Mouse (Mus musculus) left cerebral cortex, postnatal 36 days (tissue): ENCODE measurements around the gene Prr5l. TPM values are rescaled to one million over a fixed set of nuclear protein-coding genes. Genes with fewer than 3 reads are reported as not detected.

Source experiments
- DNase-seq, 2 experiments: peaks; one replicate each; pipeline ENCODE4 v3.0.0; 2021 to 2022; ENCODE audit warnings: low spot score in 2 of 2, mixed read lengths in 1 of 2
- intact Hi-C: fragments of 180-260 bp; cut with DNase I; formaldehyde crosslinking; loops from one replicate; pipeline ENCODE4 v1.15.1; 2025
- total RNA-seq, 2 experiments: library from RNA; stranded (reverse); gene quantifications; 2 replicates each; pipeline ENCODE4 v1.2.3; 2021

Prr5l gene
- total RNA-seq, 2 experiments from 2014 or later: 6.3 to 11.6 TPM

DNA sequence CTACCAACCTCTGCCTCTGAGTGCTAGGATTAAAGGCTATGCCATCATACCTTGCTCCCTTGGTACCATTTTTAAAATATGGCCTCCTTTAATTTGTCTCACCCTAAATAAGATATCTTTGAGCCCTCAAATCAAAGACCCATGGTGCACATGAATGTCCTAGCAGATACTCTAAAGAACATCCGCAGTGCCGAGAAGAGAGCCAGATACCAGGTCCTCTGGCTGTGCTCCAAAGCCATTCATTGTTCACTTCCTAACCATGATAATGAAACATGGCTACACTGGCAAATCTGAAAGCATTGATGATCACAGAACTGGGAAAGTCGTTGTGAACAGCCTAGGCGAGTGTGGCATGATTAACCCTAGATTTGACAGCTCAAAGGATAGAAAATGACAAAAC, 189.8 kb downstream of the Prr5l start:
- intact Hi-C loops: no loop called here
- DNase-seq: no peak

DNA sequence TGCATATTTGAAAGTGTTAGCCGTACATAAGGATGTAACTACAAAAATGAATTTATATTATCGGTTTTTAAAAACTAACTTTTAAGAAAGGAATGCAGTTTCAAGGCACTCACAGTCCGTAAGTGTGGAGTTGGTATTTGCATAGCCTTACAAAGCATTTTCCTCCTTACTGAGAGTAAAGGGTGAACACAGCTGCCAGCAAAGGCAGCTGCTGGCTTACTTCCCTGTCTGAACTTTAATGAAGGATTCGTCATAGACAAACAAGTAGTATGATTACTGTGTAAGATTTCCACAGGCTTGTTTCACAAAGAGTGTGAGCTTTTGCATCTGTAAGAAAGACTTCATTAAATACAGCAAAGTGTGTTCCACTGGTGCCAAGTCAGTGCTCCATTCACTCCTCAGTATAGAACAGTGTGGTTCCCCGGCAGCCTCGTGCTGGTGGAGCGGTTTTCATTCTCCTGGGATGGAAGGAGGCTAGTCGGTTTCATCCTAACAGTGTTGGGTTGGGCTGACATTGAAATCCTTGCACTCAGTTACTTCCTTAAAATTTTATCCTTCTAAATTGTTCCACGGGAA, 192.5 kb downstream of the Prr5l start:
- no peak for DNase-seq
- intact Hi-C loops: no loop called here

DNA sequence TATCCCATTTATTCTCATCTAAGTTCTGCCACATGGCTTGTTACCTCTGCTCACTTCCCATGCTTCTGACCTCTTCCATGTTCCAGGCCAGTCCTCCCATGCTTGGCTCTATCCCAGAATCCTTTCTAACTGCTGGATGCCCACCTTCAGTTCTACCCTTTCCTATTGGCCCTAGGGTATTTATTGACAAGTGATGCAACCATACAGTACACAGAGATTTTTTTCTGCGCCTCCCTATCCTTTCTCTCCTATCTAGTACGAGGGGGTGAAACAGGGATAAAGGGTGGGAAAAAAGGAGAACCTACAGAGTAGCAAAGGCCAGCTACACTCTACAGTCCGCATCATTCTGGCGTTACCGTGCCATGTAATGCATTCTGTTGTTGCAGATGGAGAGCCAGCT, 194.8 kb downstream of the Prr5l start:
- DNase-seq: no peak
- intact Hi-C loops: no loop called here

DNA sequence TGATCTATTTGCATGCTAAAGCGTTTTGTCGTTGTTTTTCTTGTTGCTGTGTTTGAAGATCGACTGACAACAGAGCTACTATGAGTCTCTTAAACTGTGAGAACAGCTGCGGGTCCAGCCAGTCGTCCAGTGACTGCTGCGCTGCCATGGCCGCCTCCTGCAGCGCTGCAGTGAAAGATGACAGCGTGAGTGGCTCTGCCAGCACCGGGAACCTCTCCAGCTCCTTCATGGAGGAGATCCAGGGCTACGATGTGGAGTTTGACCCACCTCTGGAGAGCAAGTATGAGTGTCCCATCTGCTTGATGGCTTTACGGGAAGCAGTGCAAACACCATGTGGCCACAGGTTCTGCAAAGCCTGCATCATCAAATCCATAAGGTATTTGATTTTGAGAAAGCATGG, 198.4 kb downstream of the Prr5l start:
- intact Hi-C loops: no loop called here
- no peak for DNase-seq

DNA sequence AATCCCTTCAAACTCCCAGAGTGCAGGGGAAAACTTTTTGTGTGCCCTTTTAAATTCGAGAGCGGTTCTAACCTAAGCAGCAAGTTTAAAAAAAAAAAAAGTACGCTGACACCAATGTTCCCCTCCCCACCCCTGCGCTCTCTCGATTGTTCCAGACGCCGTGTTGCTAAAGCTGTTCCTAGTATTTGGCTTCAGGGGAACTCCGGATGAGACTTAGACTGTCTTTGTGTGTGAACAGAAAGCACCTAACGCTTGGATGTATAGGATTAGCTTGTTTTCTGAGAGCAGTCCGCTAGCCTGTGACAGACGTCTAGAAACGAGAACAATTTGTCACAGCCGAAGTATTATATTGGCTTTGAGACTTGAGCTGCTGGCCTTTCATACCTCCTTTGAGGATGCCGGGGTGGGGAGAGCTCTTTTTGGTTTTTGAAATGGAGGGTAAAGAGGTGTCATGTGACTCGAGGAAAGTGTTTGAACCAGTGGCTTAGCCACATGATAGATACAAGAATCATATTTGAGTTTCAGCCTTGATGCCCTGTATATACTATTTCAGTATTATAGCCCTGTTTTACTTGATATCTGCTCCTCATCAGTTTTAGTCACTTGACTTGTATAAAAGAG, 203.6 kb downstream of the Prr5l start:
- intact Hi-C loops: no loop called here

DNA sequence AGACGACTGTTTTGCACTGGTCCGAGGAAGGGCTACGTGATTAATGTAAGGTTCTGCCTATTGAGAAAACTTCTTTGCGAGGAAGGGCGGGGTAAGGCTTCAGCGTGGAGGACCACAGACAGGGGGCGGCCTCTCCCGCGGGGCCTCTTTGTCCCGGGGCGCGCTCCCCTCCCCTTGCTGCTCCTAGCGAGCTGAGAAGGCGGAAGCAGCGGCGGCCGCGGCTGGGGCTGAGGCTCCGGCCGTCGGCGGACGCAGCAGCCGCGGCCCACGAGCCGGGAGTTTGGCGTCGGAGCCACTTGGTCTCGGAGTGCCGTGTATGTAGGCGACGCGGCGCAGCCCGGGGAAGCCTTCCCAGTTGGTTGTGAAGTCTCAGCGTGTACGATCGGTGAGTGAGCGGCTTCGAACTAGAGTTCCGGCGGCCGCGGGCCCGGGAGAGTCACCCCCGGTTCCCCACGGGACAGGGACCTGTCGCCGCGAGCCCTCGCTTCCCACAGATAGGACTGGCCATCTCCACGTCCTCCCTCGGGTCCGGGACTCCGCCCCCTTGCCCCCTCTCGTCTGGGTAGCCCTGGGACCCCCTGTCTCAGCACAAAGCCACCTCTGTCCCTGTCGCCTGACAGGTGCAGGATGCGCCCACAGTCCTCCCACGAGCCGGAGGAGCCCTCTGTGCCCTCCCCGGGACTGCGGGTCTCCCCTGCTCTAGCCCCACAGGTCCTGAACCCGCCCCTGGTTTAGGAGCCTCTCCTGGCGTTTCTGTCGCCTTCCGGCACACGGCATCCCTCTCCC, 204.4 kb downstream of the Prr5l start, which contains the start of gene Traf6:
Gene Traf6, plus strand, starts transcription at position 194 of the 786 bp plus-strand sequence.
- DNase-seq: peak; percentile 81
- intact Hi-C loops: no loop called here

More for the DNA sequence above, 203.6 kb downstream of the Prr5l start:
- no peak for DNase-seq

DNA sequence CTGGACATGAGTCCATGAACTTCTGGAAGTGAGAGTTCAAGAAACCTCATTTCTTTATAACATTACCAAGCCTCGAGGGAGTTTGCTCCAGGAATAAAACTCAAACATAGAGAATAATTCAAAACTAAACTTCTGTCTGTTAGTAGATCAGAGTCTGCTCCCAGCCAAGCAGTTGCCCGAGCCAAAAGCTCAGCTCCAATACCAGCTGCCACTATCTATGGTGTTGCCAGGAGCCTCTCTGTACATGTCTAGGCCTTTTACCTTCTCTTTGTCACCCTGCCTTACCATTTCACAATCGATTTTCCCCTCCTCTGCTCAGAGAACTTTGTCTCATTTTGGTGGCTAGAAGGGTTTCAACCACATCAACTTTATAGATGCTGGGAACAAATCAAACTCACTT, 209.3 kb downstream of the Prr5l start:
- no peak for DNase-seq
- intact Hi-C loops: no loop called here

DNA sequence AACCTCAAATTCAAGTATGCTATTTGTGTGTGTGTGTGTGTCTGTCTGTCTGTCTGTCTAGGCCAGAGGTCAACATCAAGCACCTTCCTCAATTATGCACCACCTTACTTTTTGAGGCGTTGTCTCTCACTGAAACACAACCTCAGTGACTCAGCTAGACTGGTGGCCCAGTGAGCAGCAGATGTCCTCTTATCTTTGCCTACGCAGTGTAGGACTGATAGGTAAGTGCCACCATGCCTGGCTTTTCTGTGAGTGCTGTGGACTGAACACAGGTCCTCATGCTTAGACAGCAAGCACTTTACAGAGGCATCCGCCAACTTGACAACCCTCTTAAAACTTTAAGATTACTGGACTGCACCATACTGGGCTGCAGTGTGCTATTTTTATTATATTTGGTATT, 214.1 kb downstream of the Prr5l start:
- intact Hi-C loops: no loop called here
- no peak for DNase-seq

DNA sequence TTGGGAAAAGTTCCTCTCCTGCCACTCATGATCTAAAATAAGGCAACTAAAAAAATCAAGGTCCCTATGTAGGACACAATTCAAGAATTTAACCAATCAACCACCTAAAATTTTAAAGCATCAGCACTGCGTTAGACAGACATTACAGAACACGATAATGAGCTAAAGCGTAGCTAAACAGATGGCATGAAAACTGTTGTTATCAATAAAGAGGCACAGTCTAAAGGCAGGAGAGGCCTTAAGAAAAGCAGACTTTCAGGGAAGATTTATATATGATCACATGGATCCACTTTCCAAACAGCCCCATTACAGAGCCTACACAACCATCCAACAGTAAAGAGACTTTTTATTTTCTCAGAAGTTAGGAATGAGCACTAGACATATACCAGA, 217.1 kb downstream of the Prr5l start:
- no peak for DNase-seq
- intact Hi-C loops: no loop called here

DNA sequence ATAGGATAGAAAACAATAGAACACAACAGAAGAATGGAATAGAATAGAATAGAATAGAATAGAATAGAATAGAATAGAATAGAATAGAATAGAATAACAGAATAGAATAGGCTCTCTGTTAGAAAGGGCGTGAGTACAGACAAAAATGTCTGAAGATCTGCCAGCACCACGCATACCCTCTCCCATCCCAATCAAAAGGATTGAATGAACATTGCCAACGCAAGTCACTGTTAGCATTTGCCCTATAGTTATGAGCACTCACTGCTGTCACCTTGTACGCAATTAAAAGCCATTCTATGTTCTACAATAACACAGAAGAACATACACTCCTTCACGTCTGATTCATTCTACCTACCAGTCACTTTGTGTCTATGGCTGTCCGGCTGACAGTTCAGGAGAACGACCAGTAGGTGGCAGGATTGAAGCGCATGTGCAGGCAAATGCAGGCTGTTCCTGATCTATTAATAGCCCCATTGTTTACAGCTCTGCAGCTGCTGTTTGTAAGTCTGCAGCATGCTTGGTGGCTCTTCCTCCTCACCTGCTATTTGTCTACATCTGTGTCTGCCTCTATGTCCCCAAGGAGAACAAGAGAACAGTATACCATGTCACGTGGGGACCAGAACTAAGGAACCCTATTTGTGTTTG, 217.6 kb downstream of the Prr5l start:
- intact Hi-C loops: no loop called here

More for the DNA sequence above, 217.6 kb downstream of the Prr5l start:
- peak; percentile 50 to 63 for DNase-seq

Other genes starting within 250 kb of the Prr5l start
- under 1 TPM; 0.25 to 0.29 TPM for gene Rag1, start 233.5 kb downstream of the Prr5l start, total RNA-seq
- 10 to 100 TPM; 26.3 to 29.4 TPM for gene B230118H07Rik, start 233.5 kb downstream of the Prr5l start, total RNA-seq
- 10 to 100 TPM; 10.3 to 11.5 TPM for gene Traf6, start 204.6 kb downstream of the Prr5l start, total RNA-seq
- 10 to 100 TPM; 41.4 to 41.9 TPM for gene Commd9, start 3.2 kb upstream of the Prr5l start, total RNA-seq